Mouse (Mus musculus): Measurements from ENCODE around the gene Mtx1.
A peak's percentile ranks its signal among the peaks of the same experiment; 100 is the strongest.

Mtx1 gene

DNA sequence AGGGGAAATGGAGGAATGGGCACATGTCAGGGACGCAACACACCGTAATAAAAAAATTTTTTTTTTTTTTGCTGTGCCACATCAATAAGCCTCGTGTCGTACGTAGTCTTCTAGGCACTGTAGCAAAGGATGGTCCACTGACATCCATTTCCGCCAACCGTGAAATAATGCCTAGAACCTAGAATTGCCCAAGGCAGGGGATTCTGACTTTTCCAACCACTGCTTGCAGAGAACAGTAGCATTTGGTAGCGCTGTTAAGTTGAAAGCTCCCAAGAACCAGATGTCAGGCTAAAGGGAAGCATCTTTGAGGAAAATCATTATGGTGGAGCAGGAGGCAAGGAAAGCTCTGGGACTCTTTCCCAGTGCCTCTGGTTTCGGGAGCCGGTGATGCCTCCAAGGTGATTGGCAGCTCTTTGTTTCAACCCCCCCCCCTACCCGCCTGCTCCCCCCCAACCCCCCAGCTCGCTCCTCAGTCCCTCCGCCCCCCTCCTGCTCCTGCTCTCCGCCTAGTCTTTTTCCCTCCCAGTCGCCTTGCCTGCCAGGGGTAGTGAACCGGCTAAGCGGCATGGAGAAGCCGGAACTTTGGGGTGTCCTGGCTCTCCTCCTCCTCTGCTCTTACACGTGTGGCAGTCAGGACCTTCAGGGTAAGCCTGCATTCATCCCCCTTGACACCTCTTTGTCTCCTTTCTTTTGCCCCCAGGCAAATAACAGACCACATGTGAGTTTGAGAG lies 12.0 kb downstream of the Mtx1 start, which contains the start of gene Thbs3:
Gene Thbs3 (plus strand): TSS at position 500 of the 731 bp plus-strand sequence.
- DNase-seq (ENCODE audit: low spot score): peak; percentile 72

DNA sequence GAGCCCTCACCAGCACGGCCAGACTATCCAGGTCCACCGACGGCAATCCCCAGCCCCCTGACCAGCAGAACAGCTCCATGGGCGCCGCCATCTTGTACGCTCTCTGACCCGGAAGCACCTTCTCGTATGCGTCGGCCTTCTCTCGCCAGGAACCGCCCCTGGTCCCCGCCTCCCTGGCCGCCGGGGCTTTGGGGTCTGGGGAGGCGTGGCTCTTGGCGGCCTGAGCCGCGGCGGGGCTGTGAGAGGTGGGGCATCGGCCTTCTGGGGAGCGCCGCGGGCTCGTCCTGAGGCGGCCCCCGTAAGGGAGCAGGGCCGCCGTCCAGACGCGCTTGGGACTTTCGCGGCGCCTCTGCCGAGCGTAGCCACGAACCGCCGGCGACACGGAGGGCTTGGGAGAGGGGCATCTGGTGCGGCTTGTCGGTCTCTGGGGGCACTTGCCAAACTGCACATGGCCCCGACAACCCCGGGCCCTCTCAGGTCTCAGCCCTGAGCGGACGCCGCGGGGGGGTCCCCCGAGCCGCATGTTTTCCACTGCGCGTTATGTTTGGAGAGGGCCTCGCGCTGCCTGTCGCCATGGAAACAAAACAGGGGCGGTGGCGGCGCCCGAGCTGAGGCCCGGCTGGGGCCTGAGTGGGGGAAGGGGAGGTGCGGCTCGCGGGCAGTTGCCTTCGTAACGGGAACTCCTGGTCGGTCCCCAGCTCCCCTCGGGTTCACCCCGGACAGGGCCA lies 12.9 kb downstream of the Mtx1 start:
- peak; percentile 98 for DNase-seq (ENCODE audit: low spot score)

DNA sequence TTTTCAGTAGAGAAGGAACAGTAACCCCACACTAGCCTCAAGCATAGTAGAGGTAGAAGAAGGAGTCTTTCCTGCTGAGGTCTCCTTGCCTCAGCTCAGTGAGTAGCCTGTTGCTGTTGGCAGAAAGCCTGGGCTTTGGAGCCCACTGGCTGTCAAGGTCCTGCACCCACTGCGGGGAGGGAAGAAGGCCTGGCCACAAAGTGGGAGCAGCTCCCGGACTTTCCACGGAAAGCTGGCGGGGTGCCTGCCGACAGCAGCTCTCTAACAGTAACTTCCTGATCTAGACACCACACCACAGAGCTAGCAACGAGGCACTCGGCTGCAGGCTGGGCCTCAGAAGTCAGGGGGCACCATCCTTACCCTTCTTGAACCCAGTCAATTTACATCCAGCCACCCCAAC lies 16.2 kb downstream of the Mtx1 start:
- no peak for DNase-seq (ENCODE audit: low spot score)

DNA sequence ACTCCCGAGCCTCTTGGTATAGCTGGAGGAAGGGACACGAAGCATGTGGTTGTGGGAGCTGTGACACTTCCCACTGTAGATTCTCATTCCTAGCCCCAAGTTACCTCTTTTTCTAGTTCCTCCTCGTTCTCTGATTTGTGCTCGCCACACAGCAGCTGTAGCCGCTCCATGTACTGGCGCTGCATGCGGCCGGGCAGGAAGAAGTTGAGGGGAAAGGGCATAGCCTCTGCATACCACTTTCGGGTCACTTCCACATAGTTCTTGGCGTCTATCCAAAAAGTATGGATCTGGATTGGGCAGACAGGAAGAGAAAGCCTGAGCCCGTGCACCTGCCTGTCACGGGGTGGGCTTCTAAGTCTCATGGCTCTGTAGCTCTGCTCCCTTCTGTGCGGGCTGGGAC lies 16.7 kb downstream of the Mtx1 start:
- DNase-seq (ENCODE audit: low spot score): no peak

DNA sequence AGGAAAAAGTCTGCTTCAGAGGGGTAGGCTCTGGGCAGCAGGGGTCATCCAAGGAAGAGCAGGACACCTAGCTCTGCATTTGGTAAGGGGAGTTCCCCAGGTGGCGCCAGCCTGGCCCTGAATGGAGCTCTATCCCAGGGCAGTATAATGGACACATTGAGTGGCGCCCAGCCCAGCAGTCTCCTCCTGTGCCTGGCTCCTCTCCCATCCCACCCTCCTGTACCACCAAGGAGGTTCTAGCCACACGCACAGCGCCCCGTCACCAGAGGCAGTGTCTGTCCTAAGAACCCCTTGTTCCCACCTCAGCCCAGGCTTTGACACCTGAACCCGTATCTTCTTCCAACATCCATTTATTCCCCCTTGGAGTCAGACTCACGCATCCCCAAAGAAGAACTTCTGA lies 17.2 kb downstream of the Mtx1 start:
- no peak for DNase-seq (ENCODE audit: low spot score)

DNA sequence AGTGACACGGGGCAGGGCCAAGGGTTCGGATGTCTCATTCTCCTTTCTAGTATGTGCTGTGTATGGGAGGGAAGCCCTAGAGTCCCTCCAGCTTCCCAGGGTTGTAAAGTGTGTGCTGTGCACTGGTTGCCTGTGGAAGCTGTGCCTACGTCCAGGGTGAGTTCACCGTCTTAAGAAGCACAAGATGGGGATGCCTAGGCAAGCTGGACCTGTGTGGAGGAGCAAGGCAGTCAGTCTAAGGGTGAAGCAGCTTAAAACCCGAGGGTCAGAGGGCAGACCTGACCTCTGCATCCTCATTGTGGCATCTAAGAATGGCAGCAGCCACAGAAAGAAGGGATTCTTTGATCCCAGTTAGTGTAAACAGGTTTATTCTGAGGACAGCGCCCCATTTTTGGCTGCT lies 18.2 kb downstream of the Mtx1 start:
- DNase-seq (ENCODE audit: low spot score): no peak

DNA sequence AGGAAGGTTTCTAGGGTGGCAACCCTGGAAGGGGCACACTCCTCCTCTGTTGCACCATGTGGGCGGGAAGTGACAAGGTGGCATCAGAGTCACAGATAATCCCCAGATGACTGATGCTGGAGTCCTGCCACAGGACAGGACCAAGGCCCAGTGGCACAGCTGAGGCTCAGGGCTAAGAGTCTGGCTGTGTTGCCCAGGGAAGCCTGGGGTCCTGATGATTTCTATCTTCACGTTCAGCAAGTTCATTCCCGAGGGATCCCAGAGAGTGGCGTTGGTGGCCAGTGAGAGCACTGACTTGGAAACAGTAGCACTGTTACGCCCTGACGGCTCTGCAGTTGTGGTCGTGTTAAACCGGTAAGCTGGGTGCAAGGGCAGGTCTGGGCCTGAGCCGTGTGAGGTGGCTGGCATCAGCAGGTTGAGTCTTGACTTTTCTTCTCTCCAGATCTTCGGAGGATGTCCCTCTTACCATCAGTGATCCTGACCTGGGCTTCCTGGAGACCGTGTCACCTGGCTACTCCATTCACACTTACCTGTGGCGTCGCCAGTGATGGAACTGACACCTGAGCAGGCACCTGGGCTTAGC lies 18.7 kb downstream of the Mtx1 start:
- no peak for DNase-seq (ENCODE audit: low spot score)

DNA sequence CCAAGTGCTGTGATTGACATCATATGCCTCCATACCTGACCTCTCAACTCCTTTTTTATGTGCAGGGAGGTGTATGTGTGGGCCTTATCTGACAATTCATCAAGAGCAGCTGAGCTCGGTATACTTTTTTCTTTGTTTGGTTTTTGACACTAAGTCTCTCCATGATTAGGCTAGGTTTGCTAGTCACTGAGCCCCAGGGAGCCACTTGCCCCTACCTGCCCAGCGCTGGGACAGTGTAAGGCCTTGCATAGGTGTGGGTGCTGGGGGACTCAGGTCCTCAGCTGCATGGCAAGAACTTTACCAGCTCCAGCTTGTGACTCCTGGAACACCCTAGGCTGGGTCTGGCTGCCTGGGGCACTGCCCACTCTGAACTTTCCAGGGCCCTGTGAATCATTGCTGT lies 20.2 kb downstream of the Mtx1 start:
- DNase-seq (ENCODE audit: low spot score): no peak

DNA sequence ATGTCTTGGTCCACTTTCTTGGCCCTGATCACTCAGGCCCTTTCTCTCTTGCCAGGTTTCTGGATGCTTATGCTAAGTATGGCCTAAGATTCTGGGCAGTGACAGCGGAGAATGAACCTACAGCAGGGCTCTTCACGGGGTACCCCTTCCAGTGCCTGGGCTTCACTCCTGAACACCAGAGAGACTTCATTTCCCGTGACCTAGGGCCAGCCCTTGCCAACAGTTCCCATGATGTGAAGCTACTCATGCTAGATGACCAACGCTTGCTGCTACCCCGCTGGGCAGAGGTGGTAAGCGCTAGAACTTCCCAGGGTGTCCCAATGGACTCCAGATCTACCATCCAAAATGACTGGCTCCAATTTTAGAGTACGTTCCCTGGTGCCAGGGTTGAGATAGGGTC lies 20.8 kb downstream of the Mtx1 start:
- no peak for DNase-seq (ENCODE audit: low spot score)

DNA sequence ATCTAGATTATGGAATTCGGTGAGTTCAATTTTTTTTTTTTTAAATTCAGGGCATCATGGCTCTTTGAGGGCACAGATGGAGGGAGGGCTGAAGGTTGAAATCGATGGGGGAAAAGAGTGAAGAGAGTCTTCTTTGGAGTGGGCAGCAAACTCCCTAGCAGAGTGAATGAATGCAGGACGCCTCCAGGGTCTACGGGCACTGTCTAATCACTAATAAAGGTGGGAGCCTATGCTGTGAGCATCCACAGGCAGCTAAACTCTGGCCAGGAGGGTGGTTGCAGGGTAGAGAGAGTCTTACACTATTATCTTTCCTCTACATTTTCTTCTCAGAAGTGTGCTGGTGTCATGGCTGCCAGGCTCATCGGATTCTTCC lies 23.8 kb downstream of the Mtx1 start:
- DNase-seq (ENCODE audit: low spot score): no peak

DNA sequence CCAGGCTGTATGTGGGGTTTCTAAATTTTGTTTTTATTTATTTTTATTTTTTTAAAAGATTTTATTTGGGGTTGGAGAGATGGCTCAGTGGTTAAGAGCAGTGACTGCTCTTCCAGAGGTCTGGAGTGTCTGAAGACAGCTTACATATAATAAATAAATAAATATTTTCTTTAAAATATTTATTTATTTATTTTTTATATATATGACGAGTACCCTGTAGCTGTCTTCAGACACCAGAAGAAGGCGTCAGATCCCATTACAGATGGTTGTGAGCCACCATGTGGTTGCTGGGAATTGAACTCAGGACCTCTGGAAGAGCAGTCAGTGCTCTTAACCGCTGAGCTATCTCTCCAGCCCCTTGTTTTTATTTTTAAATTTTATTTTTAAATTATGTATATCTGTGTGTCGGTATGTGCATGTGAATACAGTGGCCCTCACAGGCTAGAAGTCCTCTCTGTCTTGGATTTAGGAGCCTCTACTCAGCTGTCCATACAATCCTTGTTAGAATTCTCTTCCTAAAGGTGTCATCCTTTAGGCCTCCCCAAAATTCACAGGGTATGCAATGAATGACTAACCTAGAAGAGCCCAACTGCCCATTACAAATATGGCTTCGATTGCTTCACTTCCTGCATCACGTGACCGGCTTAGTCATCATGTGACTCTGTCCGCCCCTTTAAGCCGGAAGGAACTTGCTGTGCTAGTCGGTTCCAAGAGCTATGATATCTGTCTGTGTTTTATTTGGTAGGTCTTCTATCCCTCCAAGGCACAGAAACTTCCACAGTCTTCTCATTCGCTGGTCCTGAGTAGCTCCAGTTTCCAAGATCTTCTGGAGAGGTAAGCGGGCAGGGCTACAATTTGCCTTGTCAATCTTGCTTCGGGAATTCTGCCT lies 24.4 kb downstream of the Mtx1 start, which contains the start of gene Gba:
Gene Gba (plus strand): TSS at position 676 of the 889 bp plus-strand sequence.
- peak; percentile 98 for DNase-seq (ENCODE audit: low spot score)

DNA sequence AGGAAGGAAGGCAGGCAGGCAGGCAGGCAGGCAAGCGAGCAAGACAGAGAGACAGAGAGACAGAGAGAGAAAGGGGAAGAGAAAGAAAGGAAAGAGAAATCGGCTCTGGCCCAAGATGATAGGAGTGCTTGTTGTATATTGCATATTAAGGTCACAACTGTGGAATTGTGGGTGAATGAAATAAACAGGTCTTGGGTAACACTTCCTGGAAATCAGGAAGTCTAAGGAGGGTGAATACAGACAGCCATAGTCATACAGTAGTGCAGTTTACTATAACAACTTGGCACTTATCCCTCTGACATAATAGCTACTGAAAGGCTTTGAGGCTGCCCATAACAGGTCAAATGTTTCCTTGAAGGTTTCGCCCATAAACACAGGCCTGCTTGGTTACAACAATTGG lies 27.0 kb downstream of the Mtx1 start:
- DNase-seq (ENCODE audit: low spot score): no peak

DNA sequence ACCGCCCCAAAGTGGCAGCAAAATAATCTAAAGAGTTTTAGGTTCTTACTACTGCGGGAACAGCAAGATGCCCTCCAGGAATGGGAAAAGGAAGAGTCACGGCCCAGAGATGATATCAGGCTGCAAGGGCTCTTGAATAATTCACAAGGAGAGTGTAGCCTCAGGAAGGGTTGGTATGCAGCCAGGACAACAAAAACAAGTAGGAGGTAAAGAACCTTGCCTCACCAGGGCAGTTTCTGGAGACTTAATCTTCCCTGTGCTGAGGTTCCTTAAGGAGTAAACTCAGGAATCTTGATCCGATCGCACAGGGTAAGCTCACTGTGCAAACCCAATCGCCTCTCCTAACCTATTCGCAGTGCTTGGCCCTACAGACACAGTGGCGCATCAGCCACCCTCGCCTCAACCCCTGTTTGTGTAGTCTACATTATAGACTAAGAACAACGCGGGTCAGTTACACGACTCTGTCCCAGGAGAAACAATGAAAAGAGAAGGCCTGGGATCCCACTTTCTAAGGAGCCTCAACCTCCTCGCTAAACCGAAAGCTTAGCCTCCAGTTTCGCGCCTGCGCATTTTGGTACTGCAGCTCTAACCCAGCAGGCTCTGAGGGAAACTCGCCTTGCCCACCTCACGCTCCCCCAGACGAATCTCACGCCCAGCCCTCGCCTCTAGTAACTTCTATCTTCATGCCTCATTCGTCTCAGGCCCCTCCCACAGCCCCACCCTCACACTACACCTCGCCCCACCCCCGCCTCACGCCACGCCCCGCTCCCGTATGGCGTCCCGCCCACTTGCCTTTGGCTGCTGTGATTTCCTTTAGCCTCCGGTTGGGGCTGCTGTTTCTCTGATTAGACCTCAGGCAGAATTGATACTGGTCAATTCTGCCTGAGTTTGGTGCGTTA lies 30.7 kb downstream of the Mtx1 start:
- peak; percentile 96 for DNase-seq (ENCODE audit: low spot score)

DNA sequence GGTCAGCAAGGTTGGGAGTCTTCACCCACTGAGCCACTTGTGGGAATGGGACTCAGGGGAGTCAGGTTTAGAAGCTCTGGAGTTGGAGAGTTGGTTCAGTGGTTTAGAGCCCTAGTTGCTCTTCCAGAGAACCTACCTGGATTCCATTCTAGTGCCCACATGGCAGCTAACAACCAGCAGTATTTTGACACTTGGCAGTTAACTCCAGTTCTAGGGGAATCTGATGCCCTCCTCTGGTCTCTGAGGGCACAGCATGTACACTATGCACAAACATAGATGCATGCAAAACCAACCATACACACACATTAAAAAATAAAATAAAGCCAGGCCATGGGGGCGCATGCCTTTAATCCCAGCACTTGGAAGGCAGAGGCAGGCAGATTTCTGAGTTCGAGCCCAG lies 33.0 kb downstream of the Mtx1 start:
- DNase-seq (ENCODE audit: low spot score): no peak

DNA sequence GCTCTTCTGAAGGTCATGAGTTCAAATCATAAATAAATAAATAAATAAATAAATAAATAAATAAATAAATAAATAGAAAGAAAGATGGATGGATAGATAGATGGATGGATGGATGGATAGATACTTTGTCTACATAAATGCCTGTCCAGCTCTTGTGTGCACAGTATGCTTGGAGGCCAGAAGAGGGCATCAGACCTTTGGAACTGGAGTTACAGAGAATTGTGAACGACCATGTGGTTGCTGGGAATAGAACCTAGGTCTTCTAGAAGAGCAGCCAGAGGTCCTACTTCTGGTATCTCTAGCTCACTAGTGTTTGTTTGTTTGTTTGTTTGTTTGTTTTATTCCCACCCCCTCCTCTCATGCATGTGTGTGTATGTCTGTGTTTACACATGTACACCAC lies 33.5 kb downstream of the Mtx1 start:
- no peak for DNase-seq (ENCODE audit: low spot score)

DNA sequence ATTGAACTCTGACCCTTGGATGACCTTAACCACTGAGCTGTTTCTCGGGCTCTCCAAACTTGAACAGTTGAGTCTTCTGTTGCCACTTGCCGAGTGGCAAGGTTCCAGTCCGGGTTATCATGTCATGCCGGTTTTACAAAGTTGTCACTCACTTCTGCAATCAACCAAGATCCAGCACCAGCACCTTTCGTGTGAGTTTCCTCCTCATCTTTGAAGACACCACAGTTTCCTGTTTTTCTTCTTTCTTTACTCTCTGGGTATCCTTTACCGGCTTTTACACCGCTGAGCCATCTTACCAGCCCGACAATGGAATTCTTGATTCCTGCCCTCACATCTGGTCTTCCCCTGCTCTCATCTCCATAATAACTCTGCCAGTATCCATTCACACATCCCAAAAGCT lies 36.5 kb downstream of the Mtx1 start:
- no peak for DNase-seq (ENCODE audit: low spot score)

DNA sequence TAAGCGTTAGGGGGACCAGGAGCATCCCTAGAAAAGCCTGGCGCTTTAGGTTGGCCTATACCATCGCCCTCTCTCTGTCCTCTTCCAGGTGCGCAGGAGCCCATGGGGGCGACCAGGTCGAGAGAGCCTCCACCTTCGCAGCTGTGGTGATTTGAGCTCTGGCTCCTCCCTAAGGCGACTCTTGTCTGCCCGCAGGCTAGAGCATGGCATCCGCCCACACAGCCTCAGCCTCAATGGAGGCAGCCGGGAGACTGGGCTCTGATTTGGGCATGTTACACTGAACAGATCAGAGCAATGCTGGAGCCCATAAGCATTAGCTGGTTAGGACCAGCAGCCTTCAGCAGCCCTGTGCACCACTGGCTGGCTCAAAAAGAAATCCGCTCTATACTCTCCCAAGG lies 38.4 kb downstream of the Mtx1 start:
- no peak for DNase-seq (ENCODE audit: low spot score)

DNA sequence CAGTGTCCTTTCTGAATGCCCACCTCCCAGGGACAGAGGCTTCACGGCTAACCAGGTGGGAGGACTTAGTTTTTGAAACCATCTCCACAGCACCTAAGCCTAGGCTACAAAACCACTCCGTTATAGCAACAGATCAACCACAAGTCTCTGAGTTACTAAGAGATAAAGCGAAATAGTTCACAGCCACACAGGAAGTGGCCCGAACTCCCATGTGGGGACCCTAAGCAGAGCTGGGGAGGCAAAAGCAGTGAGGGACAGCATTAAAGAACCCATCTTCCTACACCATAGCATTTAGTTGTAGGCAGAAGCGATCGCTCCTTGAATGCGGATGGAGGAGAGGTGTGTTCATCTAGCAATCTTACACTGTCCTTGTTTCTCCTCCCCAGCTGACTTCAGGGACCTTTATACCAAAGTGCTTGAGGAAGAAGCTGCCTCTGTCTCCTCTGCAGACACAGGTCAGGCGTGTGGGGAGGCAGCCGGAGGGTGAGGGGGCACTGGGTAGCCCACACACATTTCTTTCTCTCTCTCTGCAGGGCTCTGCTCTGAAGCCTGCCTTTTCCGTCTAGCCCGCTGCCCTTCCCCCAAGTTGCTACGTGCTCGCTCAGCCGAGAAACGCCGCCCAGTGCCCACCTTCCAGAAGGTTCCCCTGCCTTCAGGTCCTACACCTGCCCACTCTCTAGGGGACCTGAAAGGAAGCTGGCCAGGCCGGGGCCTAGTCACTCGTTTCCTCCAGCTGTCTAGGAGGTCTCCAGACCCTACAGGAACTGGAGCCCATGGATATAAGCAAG lies 39.0 kb downstream of the Mtx1 start:
- no peak for DNase-seq (ENCODE audit: low spot score)

DNA sequence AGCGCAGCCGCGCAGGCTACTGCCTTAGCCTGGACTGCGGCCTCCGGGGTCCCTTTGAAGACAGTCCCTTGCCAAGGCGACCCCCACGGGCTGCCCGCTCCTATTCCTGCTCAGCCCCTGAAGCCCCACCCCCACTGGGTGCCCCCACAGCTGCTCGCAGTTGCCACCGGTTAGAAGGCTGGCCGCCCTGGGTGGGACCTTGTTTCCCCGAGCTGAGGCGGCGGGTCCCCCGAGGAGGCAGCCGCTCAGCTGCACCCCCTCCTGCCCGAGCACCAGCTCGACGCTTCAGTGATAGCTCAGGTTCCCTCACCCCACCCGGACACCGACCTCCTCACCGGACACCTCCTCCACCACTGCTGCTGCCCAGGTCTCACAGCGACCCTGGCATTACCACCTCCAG lies 39.7 kb downstream of the Mtx1 start:
- DNase-seq (ENCODE audit: low spot score): no peak

DNA sequence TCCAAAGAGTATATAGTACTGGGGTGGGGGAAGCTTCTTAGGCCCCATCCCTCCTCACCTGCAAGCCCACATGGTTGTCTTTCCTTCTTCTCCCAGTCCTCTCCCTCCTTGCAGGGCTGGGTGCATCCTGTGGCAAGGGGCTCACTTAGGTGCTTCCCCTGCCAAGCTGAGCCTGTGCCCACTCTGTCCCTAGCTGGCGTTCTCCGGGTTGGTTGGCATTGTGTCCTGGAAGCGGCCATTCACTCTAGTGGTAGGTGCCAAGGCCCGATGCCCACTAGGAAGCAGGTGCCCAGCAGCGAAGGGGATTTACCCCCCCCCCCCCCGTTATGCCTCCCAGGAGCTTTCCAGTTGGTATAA lies 43.0 kb downstream of the Mtx1 start:
- DNase-seq (ENCODE audit: low spot score): no peak
